13 mouse cellular contexts compared by ENCODE assay signal in the genomic region with DNA sequence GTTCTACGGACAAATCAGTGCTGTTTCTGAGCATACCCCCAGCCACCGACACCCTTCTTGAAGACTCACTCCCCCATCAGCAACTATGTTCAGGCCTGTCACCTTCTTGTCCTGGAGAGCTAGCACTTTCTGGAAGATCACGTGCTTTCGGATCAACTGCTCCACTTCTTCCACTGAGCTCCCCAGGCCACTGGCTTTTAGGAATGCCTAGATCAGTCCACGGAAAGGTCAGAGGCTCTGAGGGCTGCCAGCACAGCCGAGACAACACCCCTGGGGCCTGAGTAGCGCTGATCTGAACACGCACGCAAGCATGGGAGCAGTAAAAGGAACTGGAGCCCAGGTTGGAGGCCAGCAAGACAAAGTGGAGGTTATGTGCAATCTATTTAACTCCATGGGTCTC. TPM values are rescaled to one million over a fixed set of nuclear protein-coding genes. Genes with fewer than 3 reads are reported as not detected.
DNase-seq lines count a peak whose midpoint lies in the region; ATAC-seq and TF ChIP-seq lines count a peak whose summit lies in the region.
"Had no signal": no experiment of that assay in that cellular context is flagged by ENCODE, and none has a peak within 500 bp of the region (broad histone marks: within the 10 kb centered on the region; RNA-seq: fewer than 3 reads in every experiment).

No protein-coding gene starts in this region.

- H3K4me1 ChIP-seq in limb, embryonic 15.5 days, result peaks cover 16% of the 10 kb centered on the region
- 0 out of 2 replicates have a peak, but pooled peaks cover 6% of the 10 kb centered on the region for H3K4me1 ChIP-seq in limb, embryonic 10.5 days
- H3K4me1 ChIP-seq in embryonic facial prominence, embryonic 13.5 days, result peaks cover 14% of the 10 kb centered on the region
- H3K4me1 ChIP-seq in kidney, embryonic 15.5 days, result peaks cover 24% of the 10 kb centered on the region
- 0 out of 2 replicates have a peak, but pooled peaks cover 4% of the 10 kb centered on the region for H3K4me1 ChIP-seq in stomach, embryonic 15.5 days
- H3K4me1 ChIP-seq: liver, embryonic 15.5 days; midbrain, embryonic 15.5 days; neural tube, embryonic 12.5 days had no signal

- intact Hi-C loops in left cerebral cortex, adult 2 months (cut with DNase I), result no loop called here

- TF ChIP-seq CTCF in left cerebral cortex, adult 2 months (IDR thresholded peaks at IDR 0.05), result no peak

- WGBS in limb, embryonic 15.5 days, result 59% methylated on average over 9 of the region's 9 CpGs
- 78% methylated on average over 9 of the region's 9 CpGs for WGBS in limb, embryonic 10.5 days
- WGBS in embryonic facial prominence, embryonic 13.5 days, result 66% methylated on average over 9 of the region's 9 CpGs
- WGBS in kidney, embryonic 15.5 days, result 29% methylated on average over 9 of the region's 9 CpGs
- 76% methylated on average over 9 of the region's 9 CpGs for WGBS in stomach, embryonic 15.5 days

- no peak overlapping the region for H3K4me2 ChIP-seq in limb, embryonic 15.5 days
- H3K4me2 ChIP-seq in embryonic facial prominence, embryonic 13.5 days, result no peak overlapping the region
- no peak overlapping the region for H3K4me2 ChIP-seq in kidney, embryonic 15.5 days
- H3K4me2 ChIP-seq in stomach, embryonic 15.5 days, result no peak overlapping the region
- H3K4me2 ChIP-seq: liver, embryonic 15.5 days; midbrain, embryonic 15.5 days; neural tube, embryonic 12.5 days had no signal

- no peak overlapping the region for H3K4me3 ChIP-seq in limb, embryonic 15.5 days
- no peak overlapping the region for H3K4me3 ChIP-seq in limb, embryonic 10.5 days
- H3K4me3 ChIP-seq in embryonic facial prominence, embryonic 13.5 days, result no peak overlapping the region
- H3K4me3 ChIP-seq in kidney, embryonic 15.5 days (replicated peaks), result no peak overlapping the region
- no peak overlapping the region for H3K4me3 ChIP-seq in stomach, embryonic 15.5 days (replicated peaks)
- no peak overlapping the region for H3K4me3 ChIP-seq in left cerebral cortex, adult 2 months
- H3K4me3 ChIP-seq: erythroblast, embryonic 14.5 days; liver, embryonic 15.5 days; midbrain, embryonic 15.5 days; neural tube, embryonic 12.5 days had no signal

- H3K27me3 ChIP-seq in limb, embryonic 15.5 days, result no peaks in the 10 kb centered on the region
- H3K27me3 ChIP-seq in limb, embryonic 10.5 days (ENCODE audit: low read depth, poor library complexity, severe bottlenecking), result no peaks in the 10 kb centered on the region
- H3K27me3 ChIP-seq in embryonic facial prominence, embryonic 13.5 days, result no peaks in the 10 kb centered on the region
- H3K27me3 ChIP-seq in kidney, embryonic 15.5 days, result no peaks in the 10 kb centered on the region
- H3K27me3 ChIP-seq in stomach, embryonic 15.5 days (replicated peaks), result no peaks in the 10 kb centered on the region
- H3K27me3 ChIP-seq: liver, embryonic 15.5 days; midbrain, embryonic 15.5 days; neural tube, embryonic 12.5 days had no signal

- H3K9me3 ChIP-seq in limb, embryonic 15.5 days, result no peaks in the 10 kb centered on the region
- H3K9me3 ChIP-seq in limb, embryonic 10.5 days (replicated peaks), result no peaks in the 10 kb centered on the region
- no peaks in the 10 kb centered on the region for H3K9me3 ChIP-seq in embryonic facial prominence, embryonic 13.5 days
- H3K9me3 ChIP-seq in kidney, embryonic 15.5 days (replicated peaks), result no peaks in the 10 kb centered on the region
- no peaks in the 10 kb centered on the region for H3K9me3 ChIP-seq in stomach, embryonic 15.5 days
- H3K9me3 ChIP-seq: liver, embryonic 15.5 days; midbrain, embryonic 15.5 days; neural tube, embryonic 12.5 days had no signal

- no peak for DNase-seq in limb, embryonic 10.5 days (ENCODE audit: low spot score)
- DNase-seq in left cerebral cortex, adult 2 months (ENCODE audit: extremely low spot score in 1 of 2, low spot score in 2 of 2), result no peak
- no peak for DNase-seq in layer of hippocampus, adult 9-11 months
- DNase-seq: left cerebral cortex, postnatal 4 days; right cerebral cortex, adult 18-20 months had no signal

- H3K9ac ChIP-seq in limb, embryonic 15.5 days, result no peak overlapping the region
- H3K9ac ChIP-seq in embryonic facial prominence, embryonic 13.5 days, result no peak overlapping the region
- no peak overlapping the region for H3K9ac ChIP-seq in kidney, embryonic 15.5 days
- H3K9ac ChIP-seq in stomach, embryonic 15.5 days, result no peak overlapping the region
- H3K9ac ChIP-seq: liver, embryonic 15.5 days; midbrain, embryonic 15.5 days; neural tube, embryonic 12.5 days had no signal

- ATAC-seq in limb, embryonic 15.5 days (ENCODE audit: insufficient number of reproducible peaks, low FRiP score, low TSS enrichment, low read depth), result no peak
- ATAC-seq in embryonic facial prominence, embryonic 13.5 days (ENCODE audit: insufficient number of reproducible peaks, insufficient read depth, low FRiP score, low TSS enrichment, low read depth), result no peak
- peak; percentile 57; the same call in 1 of the 2 replicates for ATAC-seq in kidney, embryonic 15.5 days (replicated peaks; ENCODE audit: low FRiP score)
- ATAC-seq in stomach, embryonic 15.5 days (ENCODE audit: insufficient read depth, low FRiP score, low read depth), result no peak
- ATAC-seq: midbrain, embryonic 15.5 days had no signal

- H3K36me3 ChIP-seq in limb, embryonic 15.5 days, result no peaks in the 10 kb centered on the region
- H3K36me3 ChIP-seq in limb, embryonic 10.5 days, result no peaks in the 10 kb centered on the region
- no peaks in the 10 kb centered on the region for H3K36me3 ChIP-seq in embryonic facial prominence, embryonic 13.5 days
- H3K36me3 ChIP-seq in kidney, embryonic 15.5 days, result no peaks in the 10 kb centered on the region
- H3K36me3 ChIP-seq in stomach, embryonic 15.5 days, result no peaks in the 10 kb centered on the region
- H3K36me3 ChIP-seq: liver, embryonic 15.5 days; midbrain, embryonic 15.5 days; neural tube, embryonic 12.5 days had no signal

- H3K27ac ChIP-seq in limb, embryonic 15.5 days, result peak overlapping the region; percentile 47; the same call in 1 of the 2 replicates
- no peak overlapping the region for H3K27ac ChIP-seq in limb, embryonic 10.5 days
- H3K27ac ChIP-seq in embryonic facial prominence, embryonic 13.5 days, result peak overlapping the region; percentile 48; the same call in 1 of the 2 replicates
- H3K27ac ChIP-seq in kidney, embryonic 15.5 days, result peak overlapping the region; percentile 75
- H3K27ac ChIP-seq in stomach, embryonic 15.5 days, result peak overlapping the region; percentile 21; the same call in 1 of the 2 replicates
- H3K27ac ChIP-seq in left cerebral cortex, adult 2 months, result no peak overlapping the region
- H3K27ac ChIP-seq: liver, embryonic 15.5 days; midbrain, embryonic 15.5 days; neural tube, embryonic 12.5 days had no signal

RNA-seq across cellular contexts. Expression of gene Pla2g4b, which starts 27.4 kb away (rescaled TPM):
- polyA plus RNA-seq in limb, embryonic 15.5 days (2015; fragmentation: Nextera tagmentation; extraction: Ambion mirVana), result 2.8 and 3.9 TPM in 2 replicates
- polyA plus RNA-seq in limb, embryonic 10.5 days (2016; fragmentation: Nextera tagmentation; extraction: Ambion mirVana), result 1.4 and 3.9 TPM in 2 replicates
- polyA plus RNA-seq in embryonic facial prominence, embryonic 13.5 days (2015; fragmentation: Nextera tagmentation; extraction: Ambion mirVana), result 1.8 and 2.6 TPM in 2 replicates
- 1.8 and 2.6 TPM in 2 replicates for polyA plus RNA-seq in kidney, embryonic 15.5 days (2015; fragmentation: Nextera tagmentation; extraction: Ambion mirVana)
- 1.2 and 1.5 TPM in 2 replicates for polyA plus RNA-seq in stomach, embryonic 15.5 days (2015; fragmentation: Nextera tagmentation; extraction: Ambion mirVana)
- 1 to 10 TPM; 3.9 to 4.1 TPM for total RNA-seq in left cerebral cortex, adult 2 months (2021)

RNA-seq across cellular contexts. Expression of gene Gm28042, which starts 33.4 kb away (rescaled TPM):
- 3.8 and 5.0 TPM in 2 replicates for polyA plus RNA-seq in limb, embryonic 15.5 days (2015; fragmentation: Nextera tagmentation; extraction: Ambion mirVana)
- polyA plus RNA-seq in limb, embryonic 10.5 days (2016; fragmentation: Nextera tagmentation; extraction: Ambion mirVana), result 3.6 and 4.3 TPM in 2 replicates
- 5.2 and 5.4 TPM in 2 replicates for polyA plus RNA-seq in embryonic facial prominence, embryonic 13.5 days (2015; fragmentation: Nextera tagmentation; extraction: Ambion mirVana)
- polyA plus RNA-seq in kidney, embryonic 15.5 days (2015; fragmentation: Nextera tagmentation; extraction: Ambion mirVana), result 2.9 and 3.3 TPM in 2 replicates
- polyA plus RNA-seq in stomach, embryonic 15.5 days (2015; fragmentation: Nextera tagmentation; extraction: Ambion mirVana), result 2.2 and 3.4 TPM in 2 replicates
- total RNA-seq in left cerebral cortex, adult 2 months (2021), result 1 to 10 TPM in 1 of 2 experiments, under 1 TPM in 1; 0.97 to 1.3 TPM

RNA-seq across cellular contexts. Expression of gene Jmjd7, which starts 33.4 kb away (rescaled TPM):
- 17.5 and 18.4 TPM in 2 replicates for polyA plus RNA-seq in limb, embryonic 15.5 days (2015; fragmentation: Nextera tagmentation; extraction: Ambion mirVana)
- polyA plus RNA-seq in limb, embryonic 10.5 days (2016; fragmentation: Nextera tagmentation; extraction: Ambion mirVana), result 19.8 and 25.1 TPM in 2 replicates
- 20.4 and 24.3 TPM in 2 replicates for polyA plus RNA-seq in embryonic facial prominence, embryonic 13.5 days (2015; fragmentation: Nextera tagmentation; extraction: Ambion mirVana)
- polyA plus RNA-seq in kidney, embryonic 15.5 days (2015; fragmentation: Nextera tagmentation; extraction: Ambion mirVana), result 19.4 and 21.9 TPM in 2 replicates
- 15.0 and 17.2 TPM in 2 replicates for polyA plus RNA-seq in stomach, embryonic 15.5 days (2015; fragmentation: Nextera tagmentation; extraction: Ambion mirVana)
- 1 to 10 TPM; 4.7 to 6.9 TPM for total RNA-seq in left cerebral cortex, adult 2 months (2021)

Comparison
In these comparisons a context has a peak if more than half of its experiments do, and no peak if none do; other contexts are left out.
1. H3K27ac ChIP-seq: peak in limb, embryonic 15.5 days (single experiment), embryonic facial prominence, embryonic 13.5 days (single experiment), kidney, embryonic 15.5 days (single experiment) and stomach, embryonic 15.5 days (single experiment); none in limb, embryonic 10.5 days (single experiment) and left cerebral cortex, adult 2 months (single experiment).